Mouse (Mus musculus) liver, adult (tissue): ENCODE data around the gene Mboat2.

Experiments
- GATA4 ChIP-seq: IDR thresholded peaks from 2 replicates; pipeline ENCODE4 v1.6.1; 2014; ENCODE audit warnings: mild to moderate bottlenecking, low read length; ENCODE audit not compliant: insufficient replicate concordance

Mboat2 gene

DNA sequence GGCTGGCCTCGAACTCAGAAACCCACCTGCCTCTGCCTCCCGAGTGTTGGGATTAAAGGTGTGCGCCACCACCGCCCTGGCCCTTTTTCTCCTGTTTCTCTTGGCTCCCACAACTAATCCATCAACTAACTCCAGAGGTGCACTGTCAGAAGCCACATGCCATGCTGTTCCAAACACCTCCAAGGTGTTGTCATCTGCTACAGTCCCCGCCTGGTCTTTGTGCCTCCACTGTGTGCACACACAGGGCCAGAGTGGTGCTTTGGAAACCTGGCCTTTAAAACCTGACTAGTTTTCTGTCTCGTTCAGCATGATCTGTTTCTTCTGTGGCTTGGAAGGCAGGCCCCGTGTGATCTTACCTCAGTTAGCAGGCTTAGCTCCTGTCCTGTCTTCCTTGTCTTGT, 113.9 kb downstream of the Mboat2 start:
- TF ChIP-seq GATA4, result no peak

DNA sequence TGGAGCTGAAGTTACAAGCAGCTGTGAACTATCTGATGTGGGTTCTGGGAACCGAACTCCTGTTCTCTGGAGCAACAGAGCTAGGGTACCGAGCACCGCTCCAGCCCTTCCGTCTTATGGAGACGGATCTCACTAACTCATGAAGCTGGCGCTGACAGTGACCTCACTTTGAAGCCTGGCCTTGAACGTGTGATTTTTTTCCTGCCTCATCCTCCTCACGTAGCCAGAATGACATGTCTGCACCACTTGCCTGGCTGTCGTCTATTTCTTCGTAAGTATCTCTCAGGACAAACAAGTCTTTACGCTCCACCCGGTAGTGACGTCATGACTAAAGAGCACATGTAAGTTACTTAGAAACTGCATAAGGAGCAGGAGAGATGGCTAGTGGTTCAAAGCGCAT, 116.4 kb downstream of the Mboat2 start:
- TF ChIP-seq GATA4, result no peak

GRCm38 (mm10) chr12:24948344-24948743, 117.7 kb downstream of the Mboat2 start:
- no peak for TF ChIP-seq GATA4

GRCm38 (mm10) chr12:24950376-24951046, 119.8 kb downstream of the Mboat2 start:
- no peak for TF ChIP-seq GATA4

- no peak for TF ChIP-seq GATA4
Observed at GRCm38 (mm10) chr12:24952147-24952546, 121.5 kb downstream of the Mboat2 start.

DNA sequence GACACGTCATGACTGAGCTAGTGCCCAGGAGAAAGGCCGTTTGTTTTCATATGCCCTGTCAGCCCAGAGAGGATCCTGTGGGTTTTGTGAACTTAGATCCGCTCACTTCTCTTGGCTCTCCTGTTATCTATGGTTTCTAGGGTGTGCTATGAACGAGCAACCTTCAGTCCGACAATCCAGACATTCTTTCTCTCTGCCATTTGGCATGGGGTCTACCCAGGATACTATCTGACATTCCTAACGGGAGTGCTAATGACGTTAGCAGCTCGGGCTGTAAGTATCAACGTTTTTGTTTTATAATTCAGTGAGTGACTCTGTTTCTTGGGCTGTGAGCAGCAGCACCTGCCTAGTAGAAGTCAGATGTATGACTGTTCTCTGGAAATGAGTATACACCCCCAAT, 124.5 kb downstream of the Mboat2 start:
- no peak for TF ChIP-seq GATA4

- TF ChIP-seq GATA4, result no peak
Observed at GRCm38 (mm10) chr12:24958526-24958925, 127.8 kb downstream of the Mboat2 start.

DNA sequence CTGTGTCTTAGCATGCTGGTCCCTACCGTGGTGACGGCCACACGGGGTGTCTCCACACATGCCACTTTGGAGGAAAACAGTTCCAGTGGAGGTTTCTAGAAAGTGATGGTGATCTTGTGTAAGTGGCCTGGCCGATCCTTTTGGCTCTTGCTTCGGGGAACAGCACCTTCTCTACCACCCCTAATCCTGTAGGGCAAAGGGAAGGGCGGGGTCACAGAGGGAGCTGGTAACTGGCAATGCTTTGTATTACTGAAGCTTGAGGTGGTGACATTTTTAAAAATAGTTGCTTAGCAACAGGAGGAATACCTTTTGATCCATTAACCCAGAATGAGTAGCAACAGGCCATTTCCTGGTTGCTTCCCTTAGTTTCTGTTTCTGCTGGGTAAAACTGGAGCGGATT, 131.1 kb downstream of the Mboat2 start:
- no peak for TF ChIP-seq GATA4

- no peak for TF ChIP-seq GATA4
Observed at GRCm38 (mm10) chr12:24962362-24962967, 131.8 kb downstream of the Mboat2 start.

- no peak for TF ChIP-seq GATA4
Observed at GRCm38 (mm10) chr12:24963393-24964022, 132.8 kb downstream of the Mboat2 start.

DNA sequence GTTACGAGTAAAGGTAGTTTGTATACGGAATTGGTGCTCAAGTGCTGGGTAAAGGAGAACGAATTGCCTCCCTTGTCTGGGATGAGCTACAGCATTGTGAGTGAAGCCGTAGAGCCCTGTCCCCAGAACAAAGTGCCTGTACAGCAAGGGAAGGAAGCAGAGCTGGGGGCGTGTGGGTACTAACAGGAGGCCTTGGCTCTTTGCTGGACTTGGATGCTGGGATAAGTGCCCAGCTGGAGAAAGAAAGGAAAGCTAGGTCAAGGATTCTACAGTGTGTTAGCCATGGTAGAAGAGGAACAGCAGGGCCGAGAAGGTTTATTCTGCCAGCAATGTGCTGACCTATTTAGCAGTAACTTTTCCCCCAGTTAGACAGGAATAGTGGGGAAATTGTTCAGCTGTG, 134.7 kb downstream of the Mboat2 start:
- no peak for TF ChIP-seq GATA4

DNA sequence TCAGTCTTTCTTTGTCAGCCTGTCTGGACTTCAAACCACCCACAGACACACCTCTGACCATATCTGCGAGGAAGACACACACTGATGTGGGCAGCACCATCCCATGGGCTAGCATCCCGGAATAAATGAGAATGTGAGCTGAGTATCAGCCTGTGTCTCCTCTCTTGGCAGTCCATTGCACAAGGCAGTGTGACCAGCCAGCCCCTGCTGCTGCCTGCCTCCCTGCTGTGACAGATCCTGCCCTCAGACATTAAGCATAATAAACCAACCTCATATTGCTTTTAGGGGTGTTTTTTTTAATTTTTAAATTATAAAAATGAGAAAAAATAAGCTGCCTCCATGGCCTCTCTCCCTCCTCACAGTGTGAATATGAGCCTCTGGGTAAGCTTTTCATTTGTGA, 135.4 kb downstream of the Mboat2 start:
- no peak for TF ChIP-seq GATA4

DNA sequence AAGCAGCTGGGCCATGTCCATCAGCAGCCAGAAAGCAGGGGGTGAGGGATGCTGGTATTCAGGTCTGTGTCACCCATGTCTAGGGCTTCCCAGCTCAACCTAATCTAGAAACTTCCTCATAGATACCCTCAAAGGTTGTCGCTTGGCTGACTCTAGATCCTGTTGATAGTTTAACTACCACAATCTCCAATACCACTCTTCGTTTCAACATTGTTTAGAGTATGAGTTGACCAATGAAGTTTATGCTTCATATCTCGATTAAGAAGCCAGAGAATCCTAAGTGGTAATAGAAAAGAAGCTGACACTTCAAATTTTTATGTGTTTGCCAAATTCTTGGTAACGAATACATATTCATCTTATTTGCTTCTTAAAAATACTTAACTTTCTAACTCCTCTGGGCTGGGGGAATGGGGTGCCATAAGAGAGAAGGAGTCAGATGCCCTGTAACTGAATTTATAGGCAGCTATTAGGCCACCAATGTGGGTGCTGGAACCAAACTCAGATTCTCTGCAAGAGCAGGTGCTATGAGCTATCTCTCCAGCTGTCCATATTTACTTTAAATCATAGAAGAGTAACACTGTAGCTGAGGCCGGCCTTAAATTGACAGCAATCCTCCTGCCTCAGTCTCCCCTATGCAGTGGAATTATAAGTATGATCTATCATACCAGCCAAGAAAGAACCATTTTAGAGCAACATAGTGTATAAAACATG, 141.0 kb downstream of the Mboat2 start:
- no peak for TF ChIP-seq GATA4

GRCm38 (mm10) chr12:24972371-24973350, 142.0 kb downstream of the Mboat2 start:
- TF ChIP-seq GATA4, result no peak

- TF ChIP-seq GATA4, result no peak
Observed at GRCm38 (mm10) chr12:24973586-24973985, 142.9 kb downstream of the Mboat2 start.
